Mouse (Mus musculus): ENCODE measurements around the gene Fos.

Gene Fos

DNA sequence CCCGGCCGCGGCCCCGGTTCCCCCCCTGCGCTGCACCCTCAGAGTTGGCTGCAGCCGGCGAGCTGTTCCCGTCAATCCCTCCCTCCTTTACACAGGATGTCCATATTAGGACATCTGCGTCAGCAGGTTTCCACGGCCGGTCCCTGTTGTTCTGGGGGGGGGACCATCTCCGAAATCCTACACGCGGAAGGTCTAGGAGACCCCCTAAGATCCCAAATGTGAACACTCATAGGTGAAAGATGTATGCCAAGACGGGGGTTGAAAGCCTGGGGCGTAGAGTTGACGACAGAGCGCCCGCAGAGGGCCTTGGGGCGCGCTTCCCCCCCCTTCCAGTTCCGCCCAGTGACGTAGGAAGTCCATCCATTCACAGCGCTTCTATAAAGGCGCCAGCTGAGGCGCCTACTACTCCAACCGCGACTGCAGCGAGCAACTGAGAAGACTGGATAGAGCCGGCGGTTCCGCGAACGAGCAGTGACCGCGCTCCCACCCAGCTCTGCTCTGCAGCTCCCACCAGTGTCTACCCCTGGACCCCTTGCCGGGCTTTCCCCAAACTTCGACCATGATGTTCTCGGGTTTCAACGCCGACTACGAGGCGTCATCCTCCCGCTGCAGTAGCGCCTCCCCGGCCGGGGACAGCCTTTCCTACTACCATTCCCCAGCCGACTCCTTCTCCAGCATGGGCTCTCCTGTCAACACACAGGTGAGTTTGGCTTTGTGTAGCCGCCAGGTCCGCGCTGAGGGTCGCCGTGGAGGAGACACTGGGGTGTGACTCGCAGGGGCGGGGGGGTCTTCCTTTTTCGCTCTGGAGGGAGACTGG, at the start of gene Fos:
Fos (plus strand) TSS at position 410 of the 817 bp plus-strand sequence.
- peak; percentile 80 for DNase-seq (ENCODE audit: low read depth, low spot score)

DNA sequence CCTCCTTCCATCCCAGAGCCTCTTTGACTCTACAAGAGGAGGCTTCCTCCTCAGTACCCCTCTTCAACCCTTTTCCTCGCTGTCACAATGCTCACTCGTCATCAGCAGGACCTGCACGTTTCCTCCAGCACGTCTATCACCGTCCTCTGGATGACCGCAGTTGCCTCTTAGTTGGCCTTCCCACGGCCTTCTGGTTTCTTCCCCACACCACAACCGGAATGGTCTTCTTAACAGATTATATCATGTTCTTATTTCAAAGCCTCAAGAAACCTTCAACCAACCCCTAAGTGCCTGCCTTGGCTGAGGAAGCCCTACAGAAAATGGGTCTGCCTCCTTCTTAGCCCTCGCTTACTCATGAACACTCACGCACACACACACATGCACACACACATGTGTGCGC, 48.0 kb upstream of the Fos start:
- DNase-seq (ENCODE audit: low read depth, low spot score), result no peak

DNA sequence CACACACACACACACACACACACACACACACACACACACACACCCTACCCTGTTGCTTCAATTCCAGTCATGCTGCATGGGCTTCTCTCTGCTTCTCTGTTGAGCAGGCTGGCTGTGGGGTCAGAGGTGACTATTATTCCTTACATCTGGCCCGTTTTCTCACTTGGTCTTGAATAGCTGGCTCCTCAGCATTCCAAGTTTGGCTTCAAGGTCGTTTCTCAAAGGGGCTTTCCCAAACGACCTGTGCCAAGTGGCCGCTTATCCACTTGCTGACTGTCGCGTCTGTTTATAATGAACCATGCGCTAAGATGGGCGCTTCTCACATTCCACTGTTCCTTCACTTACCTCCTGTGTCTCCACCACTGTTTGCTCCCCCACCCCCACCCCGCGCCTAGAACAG, 47.6 kb upstream of the Fos start:
- no peak for DNase-seq (ENCODE audit: low read depth, low spot score)

DNA sequence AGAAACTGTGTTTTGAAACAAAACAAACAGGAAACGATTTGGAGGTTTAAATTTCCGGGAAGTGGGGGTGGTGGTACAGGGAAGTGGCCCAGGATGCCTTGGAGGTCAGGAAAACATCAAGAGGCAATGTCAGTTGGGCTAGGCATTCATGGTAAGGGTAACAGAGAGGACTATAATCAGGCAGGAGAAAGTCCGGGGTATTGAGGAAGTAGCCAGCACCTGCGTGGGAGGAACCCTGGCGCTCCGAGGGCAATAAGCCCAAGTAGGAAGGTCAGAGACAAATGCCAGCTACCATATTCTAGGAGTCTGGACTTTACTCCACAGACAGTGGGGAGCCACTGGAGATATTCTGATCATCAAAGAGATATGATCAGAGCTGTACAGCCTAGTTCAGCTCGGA, 45.9 kb upstream of the Fos start:
- no peak for DNase-seq (ENCODE audit: low read depth, low spot score)

DNA sequence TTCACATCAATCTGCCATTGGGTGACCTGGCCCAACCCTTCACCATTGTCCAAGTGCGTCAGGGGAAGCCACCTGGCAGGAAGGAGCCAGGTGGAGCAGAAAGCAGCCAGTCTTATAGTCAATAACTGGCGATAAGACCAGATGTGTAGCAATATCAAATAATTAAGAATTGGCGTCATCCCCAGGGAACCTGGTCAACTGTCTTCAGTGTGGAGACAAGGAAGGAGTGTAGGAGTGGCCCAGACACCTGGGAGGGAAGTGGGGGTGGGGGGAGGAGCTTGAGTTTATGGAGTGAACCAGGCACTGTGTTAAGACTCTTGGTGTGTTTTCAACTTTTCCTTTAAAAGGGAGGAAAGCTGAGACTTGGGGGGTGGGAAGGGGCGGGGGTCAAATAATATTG, 43.7 kb upstream of the Fos start:
- DNase-seq (ENCODE audit: low read depth, low spot score), result no peak

DNA sequence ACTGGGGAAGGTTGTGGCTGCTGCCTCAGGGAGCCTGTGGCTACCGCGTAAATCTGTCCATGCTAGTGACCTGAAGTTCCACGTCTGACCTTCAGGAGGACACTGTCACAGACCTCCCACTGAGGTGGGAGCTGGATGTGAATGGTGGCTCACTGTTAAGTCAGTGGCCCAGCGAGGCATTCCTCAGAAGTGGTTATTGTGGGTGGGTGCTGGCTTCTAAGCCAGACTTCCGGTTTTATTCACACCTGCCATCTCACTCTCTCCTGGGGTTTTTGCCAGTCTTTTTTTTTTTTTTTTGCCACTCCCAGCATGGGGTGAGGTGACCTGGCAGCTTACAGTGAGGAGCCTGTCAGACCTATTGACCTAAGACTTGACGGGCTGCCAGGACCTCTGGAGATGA, 43.3 kb upstream of the Fos start:
- DNase-seq (ENCODE audit: low read depth, low spot score), result no peak

DNA sequence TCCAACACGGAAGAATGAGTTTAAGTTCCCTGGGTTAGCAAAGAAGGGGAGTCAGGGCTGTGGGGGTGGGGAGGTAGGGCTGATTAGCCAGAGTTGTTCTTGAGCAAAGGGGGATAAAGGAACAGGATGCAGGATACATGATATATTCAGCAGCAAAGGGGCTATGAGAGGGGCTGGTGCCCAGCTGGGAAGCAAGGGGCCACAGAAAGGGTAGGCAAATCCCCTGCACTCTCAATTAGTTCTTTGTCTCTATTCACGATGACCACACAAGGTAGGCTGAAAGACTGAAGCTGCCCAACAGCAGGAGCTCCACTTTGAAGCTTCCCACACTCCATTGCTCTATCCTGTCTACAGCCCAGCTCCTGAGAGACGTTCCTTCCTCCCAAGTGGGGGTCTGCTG, 39.8 kb upstream of the Fos start:
- no peak for DNase-seq (ENCODE audit: low read depth, low spot score)

DNA sequence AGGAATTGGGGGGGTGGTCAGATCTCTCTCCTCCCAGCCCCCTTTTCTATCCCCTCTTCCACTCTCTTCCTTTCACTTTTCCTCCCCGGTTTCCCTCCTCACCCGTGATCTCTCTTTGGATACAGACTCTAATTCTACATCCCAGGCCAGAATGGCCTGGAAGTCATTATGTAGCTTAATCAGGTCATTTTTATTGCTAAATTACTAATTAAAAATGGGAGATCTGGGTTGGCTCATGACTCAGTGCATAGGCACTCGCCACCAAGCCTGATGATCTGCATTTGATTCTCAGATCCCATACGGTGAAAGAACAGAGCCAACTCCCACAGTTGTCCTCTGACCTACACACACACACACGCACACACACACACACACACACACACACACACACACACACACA, 39.2 kb upstream of the Fos start:
- DNase-seq (ENCODE audit: low read depth, low spot score), result no peak

DNA sequence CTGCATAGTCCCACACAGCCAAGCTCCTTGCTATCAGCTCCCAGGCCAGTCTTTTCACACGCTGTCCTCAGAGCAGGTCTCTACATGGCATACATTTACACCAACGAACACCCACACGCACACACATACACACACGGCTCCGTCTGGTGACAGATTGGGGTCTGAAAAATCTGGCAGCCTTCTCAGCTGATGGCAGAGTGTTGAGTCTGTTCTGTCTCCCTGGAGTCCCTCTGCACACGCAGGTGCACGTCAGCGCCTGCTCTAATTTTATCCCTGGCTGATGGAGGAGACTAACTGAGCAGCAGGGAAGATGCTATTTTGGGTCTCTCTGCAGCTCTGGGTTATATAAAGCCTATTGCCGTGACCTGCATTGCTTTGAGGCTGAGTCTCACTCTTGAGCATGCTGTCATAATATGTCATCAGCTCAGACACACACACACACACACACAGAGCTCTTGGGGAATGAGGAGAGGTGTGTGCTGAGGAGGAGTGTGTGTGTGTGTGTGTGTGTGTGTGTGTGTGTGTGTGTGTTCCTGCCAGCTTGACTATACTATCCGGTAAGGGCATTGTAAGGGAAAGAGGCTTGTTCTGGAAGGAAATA, 37.6 kb upstream of the Fos start:
- DNase-seq (ENCODE audit: low read depth, low spot score), result peak; percentile 84

DNA sequence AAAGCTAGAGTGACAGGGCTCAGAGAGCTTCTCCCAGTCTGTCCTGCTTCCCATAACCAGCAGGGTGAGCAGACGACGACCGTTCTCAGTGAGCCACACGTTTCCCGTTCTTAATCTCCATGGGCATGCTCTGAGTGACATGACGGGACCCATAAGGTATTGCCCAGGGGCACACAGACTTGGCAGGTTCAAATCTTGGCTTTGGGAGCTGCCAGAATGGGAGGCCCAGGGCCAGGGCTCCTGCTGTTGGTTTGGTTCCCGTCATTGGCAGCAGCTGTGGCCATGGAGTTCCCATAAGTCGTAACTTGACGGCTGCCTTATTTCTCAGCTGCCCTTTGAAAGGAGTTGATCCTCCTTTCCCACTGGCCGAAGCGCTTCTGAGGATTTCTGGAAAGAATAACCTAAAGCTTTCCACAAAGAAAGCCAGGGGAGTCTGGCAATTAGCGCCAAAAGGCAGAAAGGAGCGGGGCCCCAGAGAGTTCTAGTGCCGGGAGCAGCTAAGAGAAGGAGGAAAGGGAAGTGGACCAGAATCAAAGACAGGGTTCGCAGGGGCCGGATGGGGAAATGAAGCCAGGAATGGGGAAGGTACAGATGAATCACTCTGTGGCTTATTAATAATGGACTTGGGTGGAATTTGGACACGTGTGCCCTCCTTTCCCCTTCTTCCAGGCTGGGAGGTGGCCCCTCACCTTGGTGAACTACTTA, 36.4 kb upstream of the Fos start:
- DNase-seq (ENCODE audit: low read depth, low spot score), result no peak

DNA sequence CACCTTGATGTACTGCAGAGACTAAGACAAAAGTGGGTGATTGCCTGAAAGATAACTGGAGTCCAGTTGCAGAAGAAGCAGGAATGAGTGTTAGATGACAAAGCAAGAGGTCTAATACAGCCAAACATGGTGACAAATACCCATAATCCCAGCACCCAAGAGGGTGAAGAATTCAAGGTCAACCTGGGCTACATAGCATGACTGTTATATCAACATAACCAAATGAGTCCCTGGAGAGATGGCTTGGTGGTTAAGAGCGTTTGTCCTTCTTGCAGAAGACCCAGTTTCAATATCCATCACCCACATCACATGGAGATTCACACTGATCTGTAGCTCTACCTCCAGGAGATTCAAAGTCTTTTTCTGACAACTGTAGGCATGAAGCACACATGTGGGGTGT, 30.2 kb upstream of the Fos start:
- DNase-seq (ENCODE audit: low read depth, low spot score), result no peak

DNA sequence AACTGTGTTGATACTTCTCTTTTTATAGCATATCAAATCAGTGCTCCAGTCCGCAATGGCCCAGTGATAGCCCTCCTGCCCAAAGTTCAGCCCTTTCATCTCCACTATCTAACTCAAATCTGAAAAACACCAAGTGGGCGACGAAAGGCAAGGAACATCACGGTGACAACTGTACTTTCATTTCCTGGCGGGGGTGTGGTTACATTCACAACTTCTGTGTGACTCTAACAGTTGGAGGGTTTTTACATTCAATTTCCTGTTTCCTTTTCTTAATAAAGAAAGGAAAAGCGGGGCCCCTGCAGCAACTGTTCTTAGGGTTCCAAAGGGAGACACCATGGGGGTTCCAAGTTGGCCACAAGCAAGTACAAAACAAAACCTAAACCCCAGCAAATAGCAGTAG, 29.0 kb upstream of the Fos start:
- DNase-seq (ENCODE audit: low read depth, low spot score), result no peak

DNA sequence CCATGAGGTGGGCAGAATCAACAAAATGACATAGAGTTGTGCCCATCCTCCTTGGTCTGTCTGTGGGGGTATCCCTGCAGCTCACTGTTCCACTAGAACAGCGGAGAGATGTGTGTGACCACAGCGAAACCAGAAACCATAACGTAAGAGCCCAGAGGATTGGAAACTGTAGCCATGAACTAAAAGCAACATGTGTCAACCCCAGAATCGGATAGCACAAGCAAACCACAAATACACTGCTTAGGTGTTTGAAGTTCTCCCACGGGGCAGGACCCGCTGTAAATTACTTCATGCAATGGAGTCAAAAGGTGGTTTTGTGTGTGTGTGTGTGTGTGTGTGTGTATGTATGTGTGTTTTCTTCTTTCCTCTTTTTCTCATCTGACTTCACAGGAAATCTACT, 26.7 kb upstream of the Fos start:
- no peak for DNase-seq (ENCODE audit: low read depth, low spot score)

DNA sequence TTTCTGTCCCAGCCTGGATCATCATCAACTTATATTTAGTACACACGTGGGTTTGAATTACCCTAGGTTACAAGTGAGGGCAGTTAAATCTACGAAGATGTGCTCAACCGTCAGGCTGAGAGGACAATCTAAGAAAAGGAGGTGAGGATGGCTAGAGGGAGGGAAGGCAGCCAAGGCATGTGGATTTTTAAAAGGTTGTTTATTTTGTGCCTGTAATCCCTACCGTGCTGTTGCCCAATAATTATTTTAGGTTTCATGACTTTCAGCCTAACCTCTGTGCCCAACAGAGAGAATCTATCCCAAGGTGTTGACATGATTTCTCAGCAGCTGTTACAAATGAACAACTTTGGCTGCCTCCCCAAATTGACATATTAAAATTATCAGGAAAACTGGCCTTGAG, 26.2 kb upstream of the Fos start:
- no peak for DNase-seq (ENCODE audit: low read depth, low spot score)

DNA sequence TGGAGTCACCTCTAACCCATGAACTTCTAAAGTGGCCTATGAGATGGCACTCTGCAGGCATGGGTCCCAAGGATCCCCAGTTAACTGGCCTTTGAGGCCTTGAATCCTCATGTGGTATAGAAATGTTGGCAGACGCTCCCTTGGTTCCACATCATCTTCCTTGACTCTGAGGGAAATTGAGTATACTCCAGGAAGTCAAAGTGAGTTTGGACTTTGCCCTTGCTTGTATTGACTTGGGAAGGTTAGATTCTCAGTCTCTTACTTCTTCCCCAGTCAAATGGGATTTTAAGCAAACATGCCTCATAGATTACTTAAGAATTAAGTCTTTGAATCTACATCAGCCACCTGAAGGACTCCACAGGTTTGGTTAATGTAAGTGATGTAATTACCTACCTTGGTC, 24.2 kb upstream of the Fos start:
- DNase-seq (ENCODE audit: low read depth, low spot score), result no peak

DNA sequence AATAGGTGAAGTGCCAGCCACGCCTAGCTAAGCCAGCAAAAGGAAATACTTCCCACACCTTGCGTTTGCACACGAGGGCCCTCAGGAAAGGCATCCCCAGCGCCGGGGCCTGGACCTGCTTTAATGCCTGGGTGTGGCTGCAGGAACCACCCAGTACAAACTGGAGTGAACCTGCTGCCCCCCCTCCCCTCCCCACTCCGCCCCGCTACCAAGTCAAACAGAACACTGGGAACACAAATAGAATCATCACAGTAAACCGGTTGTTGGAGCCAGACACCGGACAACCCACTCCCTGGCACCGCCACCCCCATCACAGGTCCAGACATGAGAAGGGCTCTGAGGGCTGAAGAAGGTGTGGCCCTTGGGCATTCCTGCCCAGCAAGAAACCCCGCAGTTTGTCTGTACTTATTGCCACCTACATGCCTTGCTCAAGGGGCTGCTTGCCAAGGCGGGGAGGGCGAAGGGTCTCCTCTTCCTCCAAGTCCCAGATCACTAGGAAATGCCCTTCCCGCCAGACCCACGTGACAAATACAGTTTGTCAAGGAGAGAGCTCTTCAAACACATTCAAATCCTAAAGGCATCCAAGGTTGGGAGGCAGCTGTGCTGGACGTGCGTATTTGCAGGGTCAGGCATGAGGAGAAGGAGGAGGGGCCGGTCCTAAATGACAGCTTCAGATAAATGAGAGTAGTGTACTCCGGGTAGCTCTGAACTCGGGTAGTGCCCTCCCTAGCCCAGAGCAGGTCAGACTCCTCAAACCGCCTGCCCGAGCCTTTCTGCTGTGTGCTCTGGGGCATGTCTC, 21.8 kb upstream of the Fos start:
- DNase-seq (ENCODE audit: low read depth, low spot score), result no peak

DNA sequence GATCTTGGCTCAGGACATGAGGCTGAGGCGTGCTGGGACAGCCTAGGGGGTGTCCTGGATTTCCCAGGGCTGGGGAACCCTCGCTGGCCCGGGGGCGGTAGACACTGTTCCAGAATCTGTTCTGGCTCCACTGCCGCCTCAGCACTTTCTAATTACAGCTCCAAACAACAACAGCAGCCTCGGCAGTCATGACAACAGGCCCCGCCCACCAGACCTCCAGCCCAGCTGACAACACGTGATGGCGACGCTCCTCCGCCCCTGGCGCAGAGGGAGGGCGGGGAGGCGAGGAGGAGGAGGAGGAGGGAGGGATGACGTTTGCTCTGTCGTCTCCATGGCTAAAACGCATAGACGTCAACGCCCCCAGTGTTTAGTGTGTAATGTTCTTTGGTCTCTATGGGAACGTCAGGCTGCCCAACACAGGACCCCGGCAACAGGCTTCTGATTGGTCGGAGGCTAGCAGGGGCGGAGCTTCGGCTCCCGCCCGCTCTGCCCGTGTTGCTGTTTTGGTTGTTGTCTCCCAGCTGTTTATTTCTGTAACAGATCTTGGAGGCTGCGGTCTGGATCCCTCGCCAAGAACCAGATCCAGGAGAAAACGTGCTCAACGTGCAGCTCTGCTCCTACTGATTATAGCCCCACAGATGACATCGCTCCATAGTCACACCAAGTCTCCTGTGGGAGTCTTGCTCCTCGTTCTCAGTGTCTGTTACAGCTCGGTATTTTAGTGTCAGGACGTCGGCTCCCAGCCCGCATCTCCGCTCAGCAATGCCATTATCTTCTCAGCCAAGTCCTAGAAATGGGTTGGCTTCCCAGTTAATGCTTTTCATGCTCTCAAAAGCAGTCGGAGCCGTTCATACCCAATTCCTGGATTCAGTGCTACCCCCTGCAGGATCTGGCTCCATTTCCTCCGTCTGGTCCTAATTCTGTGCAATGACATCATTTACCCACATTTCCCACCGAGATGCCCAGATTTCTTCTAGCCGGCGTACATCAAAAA, 18.3 kb upstream of the Fos start:
- DNase-seq (ENCODE audit: low read depth, low spot score), result peak; percentile 97

DNA sequence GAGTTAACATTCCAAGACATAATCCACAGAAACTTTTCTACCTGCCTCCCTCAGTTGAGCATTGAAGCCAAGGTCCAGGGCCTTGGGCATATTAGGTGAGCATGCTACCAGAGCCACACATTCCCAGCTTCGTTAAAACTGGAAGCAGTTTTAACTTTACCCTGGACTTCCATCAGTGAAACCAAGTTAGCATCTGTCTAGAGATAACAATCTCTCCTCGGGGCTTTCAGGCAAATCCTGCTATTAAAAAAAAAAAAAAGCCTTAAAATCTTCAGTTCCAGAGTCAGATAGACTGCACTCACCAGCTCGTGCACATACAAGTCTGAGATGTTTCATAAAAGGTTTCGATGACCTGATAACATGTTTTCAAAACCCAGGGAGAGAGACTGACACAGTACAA, 17.4 kb upstream of the Fos start:
- DNase-seq (ENCODE audit: low read depth, low spot score), result no peak

DNA sequence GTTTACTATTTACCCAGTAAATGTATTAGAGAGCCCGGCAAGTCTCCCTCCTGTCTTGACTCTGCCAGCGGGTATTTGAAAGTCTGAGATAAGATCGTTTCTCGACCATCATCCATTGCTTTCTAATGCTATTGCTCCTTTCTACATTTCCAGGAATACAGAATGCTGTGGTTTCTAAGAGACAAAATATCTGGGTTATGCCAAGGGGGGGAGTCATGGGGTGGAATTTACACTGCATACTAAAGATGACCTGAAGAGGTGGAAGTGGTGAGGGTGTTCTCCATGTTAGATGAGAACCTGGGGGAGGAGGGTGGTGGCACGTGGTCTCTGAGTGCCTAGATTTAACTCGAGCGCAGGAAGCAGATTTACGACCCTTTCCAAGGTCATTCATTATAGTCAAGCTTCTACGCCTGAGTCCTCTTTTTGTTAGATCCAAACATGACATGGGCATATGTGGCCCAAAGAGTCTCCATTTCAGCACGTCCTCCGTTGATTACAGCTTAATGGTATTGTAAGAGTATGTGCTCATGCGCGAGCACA, 16.7 kb upstream of the Fos start:
- DNase-seq (ENCODE audit: low read depth, low spot score), result no peak

DNA sequence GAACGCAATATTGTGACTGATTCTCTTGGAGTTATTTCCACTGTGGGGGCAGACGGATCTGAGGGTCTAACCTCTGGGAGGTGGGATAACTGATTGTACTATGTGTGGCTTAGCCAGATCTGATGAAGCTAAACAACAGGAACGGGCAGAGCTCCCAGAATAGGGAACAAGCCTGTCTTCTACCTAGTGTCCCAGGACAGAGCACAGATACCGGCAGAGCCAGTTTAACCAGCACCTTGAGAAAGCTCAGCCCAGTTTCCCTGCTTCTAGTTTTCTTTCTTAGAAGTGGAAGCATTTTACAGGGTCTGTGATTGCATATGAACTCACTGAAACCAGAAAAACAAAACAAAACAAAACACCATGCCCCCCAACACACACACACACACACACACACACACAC, 13.9 kb upstream of the Fos start:
- DNase-seq (ENCODE audit: low read depth, low spot score), result no peak

Data from brain, embryonic 18.5 days (tissue).